Mouse (Mus musculus) large intestine, adult 2 months (tissue): ENCODE data around the gene Olfr1484. TPM values are rescaled to one million over a fixed set of nuclear protein-coding genes. Genes with fewer than 3 reads are reported as not detected.
"Not testable (repeated sequence)": the region's sequence is repeated elsewhere in the genome, so short reads cannot be mapped to it uniquely, and the experiment has no call there.

Source experiments
- DNase-seq: peaks from one replicate; pipeline ENCODE4 v3.0.0-alpha.2; 2012; ENCODE audit warnings: low read depth, low spot score
- WGBS: fragments of 180-500 bp; shearing (Covaris S2); methylation state at CpG from one replicate; pipeline ENCODE4 v1.1.7; 2018; 5-methylcytosine and 5-hydroxymethylcytosine counted together
- polyA plus RNA-seq: library from polyadenylated mRNA; depleted of rRNA; stranded (reverse); fragments of >200 nt; gene quantifications from 2 replicates; pipeline ENCODE4 v1.2.3, GENCODE M21; 2012; rRNA removed

Olfr1484 gene
- not detected in 2 replicates for polyA plus RNA-seq

DNA sequence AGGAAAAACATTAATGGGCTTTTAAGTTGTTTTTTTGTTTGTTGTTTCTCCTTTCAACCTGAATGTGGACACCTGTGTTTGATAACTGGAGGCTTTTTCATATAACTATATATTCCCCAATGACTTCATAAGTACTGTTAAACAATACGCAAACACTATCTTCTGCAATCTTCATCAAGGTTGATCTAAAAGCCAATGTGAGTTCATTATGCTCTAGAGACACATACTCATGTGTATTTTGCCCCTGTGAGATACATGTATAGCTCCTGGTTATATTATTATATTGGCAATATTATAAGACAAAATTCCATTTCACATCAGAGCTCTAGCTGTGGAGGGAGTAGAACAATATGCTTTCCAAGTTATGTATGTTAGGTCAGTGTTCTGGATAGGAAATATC, at the start of gene Olfr1484:
Olfr1484 (plus strand) TSS at position 301 of the 400 bp plus-strand sequence.
- 87% methylated on average over 1 of the region's 1 CpGs for WGBS
- no peak for DNase-seq

DNA sequence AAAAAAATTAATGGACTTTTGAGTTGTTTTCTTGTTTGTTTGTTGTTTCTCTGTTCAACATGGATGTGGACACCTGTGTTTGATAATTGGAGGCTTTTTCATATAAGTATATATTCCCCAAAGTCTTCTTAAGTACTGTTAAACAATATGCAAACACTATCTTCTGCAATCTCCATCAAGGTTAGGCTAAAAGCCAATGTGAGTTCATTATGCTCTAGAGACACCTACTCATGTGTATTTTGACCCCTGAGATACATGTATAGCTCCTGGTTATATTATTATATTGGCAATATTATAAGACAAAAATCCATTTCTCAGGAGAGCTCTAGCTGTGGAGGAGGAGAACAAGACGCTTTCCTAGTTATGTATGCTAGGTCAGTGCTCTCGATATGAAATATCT, 33.8 kb downstream of the Olfr1484 start, which contains the start of gene Olfr1487:
Olfr1487 (plus strand) TSS at position 301 of the 400 bp plus-strand sequence.
- DNase-seq, result not testable (repeated sequence)
- 90% methylated on average over 2 of the region's 2 CpGs for WGBS

GRCm38 (mm10) chr19:13631321-13631720, 48.0 kb downstream of the Olfr1484 start, which contains the start of gene Olfr1489:
Olfr1489 (plus strand) TSS chr19:13631621.
- WGBS, result 79% methylated on average over 1 of the region's 1 CpGs
- no peak for DNase-seq

Other genes starting within 250 kb of the Olfr1484 start
- not detected in 2 replicates for gene Olfr1466, start 244.6 kb upstream of the Olfr1484 start, polyA plus RNA-seq
- gene Olfr1467, start 221.3 kb upstream of the Olfr1484 start, polyA plus RNA-seq, result not detected in 2 replicates
- not detected in 2 replicates for gene Olfr1469, start 175.7 kb upstream of the Olfr1484 start, polyA plus RNA-seq
- not detected in 2 replicates for gene Olfr1471, start 140.1 kb upstream of the Olfr1484 start, polyA plus RNA-seq
- gene Olfr1472, start 127.4 kb upstream of the Olfr1484 start, polyA plus RNA-seq, result not detected in 2 replicates
- not detected in 2 replicates for gene Olfr1474, start 113.9 kb upstream of the Olfr1484 start, polyA plus RNA-seq
- not detected in 2 replicates for gene Olfr1475, start 103.3 kb upstream of the Olfr1484 start, polyA plus RNA-seq
- not detected in 2 replicates for gene Olfr1477, start 83.0 kb upstream of the Olfr1484 start, polyA plus RNA-seq
- not detected in 2 replicates for gene Olfr1480, start 55.6 kb upstream of the Olfr1484 start, polyA plus RNA-seq
- not detected in 2 replicates for gene Olfr1487, start 33.9 kb downstream of the Olfr1484 start, polyA plus RNA-seq
- not detected in 2 replicates for gene Olfr1489, start 48.1 kb downstream of the Olfr1484 start, polyA plus RNA-seq
- not detected in 2 replicates for gene Olfr1490, start 67.6 kb downstream of the Olfr1484 start, polyA plus RNA-seq
- gene Olfr1491, start 113.8 kb downstream of the Olfr1484 start, polyA plus RNA-seq, result not detected in 2 replicates
- not detected in 2 replicates for gene Olfr1493-ps1, start 139.8 kb downstream of the Olfr1484 start, polyA plus RNA-seq
- gene Olfr1494, start 156.2 kb downstream of the Olfr1484 start, polyA plus RNA-seq, result not detected in 2 replicates
- not detected in 2 replicates for gene Olfr1495, start 181.1 kb downstream of the Olfr1484 start, polyA plus RNA-seq
- not detected in 2 replicates for gene Olfr1496, start 194.4 kb downstream of the Olfr1484 start, polyA plus RNA-seq
- not detected in 2 replicates for gene Olfr1497, start 214.7 kb downstream of the Olfr1484 start, polyA plus RNA-seq
- gene Olfr1499, start 235.9 kb downstream of the Olfr1484 start, polyA plus RNA-seq, result not detected in 2 replicates
- gene Olfr1500, start 247.0 kb downstream of the Olfr1484 start, polyA plus RNA-seq, result not detected in 2 replicates